Mouse (Mus musculus): ENCODE data around the gene Trpv3. TPM values are rescaled to one million over a fixed set of nuclear protein-coding genes. Genes with fewer than 3 reads are reported as not detected.

Gene Trpv3
- total RNA-seq (2014; rRNA removed) (0.29 and 0.31 TPM in 2 replicates), polyA plus RNA-seq (2015; fragmentation: Nextera tagmentation; extraction: Ambion mirVana) (0.05 and 0.13 TPM in 2 replicates)

DNA sequence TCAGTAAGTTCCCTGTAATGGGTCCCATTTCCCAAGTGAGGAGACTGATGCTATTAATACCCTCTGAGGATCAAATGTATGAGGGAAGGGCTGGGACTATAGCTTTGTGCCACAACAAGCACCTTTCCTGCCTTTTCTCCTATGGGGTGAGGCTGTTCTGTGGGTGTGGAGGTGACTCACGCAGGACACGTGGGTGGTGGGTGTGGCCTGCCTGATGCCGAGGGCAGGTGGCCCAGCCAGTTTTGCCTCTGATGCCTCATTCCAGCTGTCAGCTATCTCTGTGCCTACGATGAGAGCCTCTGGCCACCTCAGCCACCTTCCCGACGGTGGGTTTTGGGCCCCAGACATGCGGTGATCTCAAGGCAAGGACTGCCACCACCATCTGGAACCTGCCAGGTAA, at the start of gene Trpv3:
TSS of gene Trpv3 (plus strand) at position 122 of the 400 bp plus-strand sequence.
- no peak within 1 kb of the TSS for H3K4me3 ChIP-seq (ENCODE audit: low read depth, low read length)
- no peaks in the 10 kb centered on the region for H3K27me3 ChIP-seq (ENCODE audit: insufficient read depth, low read length)
- H3K9me3 ChIP-seq (ENCODE audit: low read length): no peaks in the 10 kb centered on the region
- ATAC-seq (no peak), DNase-seq (no peak)
- H3K4me2 ChIP-seq (ENCODE audit: low read depth): no peak within 1 kb of the TSS
- TF ChIP-seq CTCF (IDR thresholded peaks at IDR 0.05; ENCODE audit: low read depth): no peak
- no peak within 1 kb of the TSS for H3K9ac ChIP-seq
- no peaks in the 10 kb centered on the region for H3K4me1 ChIP-seq (ENCODE audit: insufficient read depth)
- no peaks in the 10 kb centered on the region for H3K36me3 ChIP-seq (ENCODE audit: insufficient read depth)
- H3K27ac ChIP-seq (ENCODE audit: low read depth, low read length): no peak within 1 kb of the TSS
- WGBS: 94% methylated on average over 7 of the region's 7 CpGs

DNA sequence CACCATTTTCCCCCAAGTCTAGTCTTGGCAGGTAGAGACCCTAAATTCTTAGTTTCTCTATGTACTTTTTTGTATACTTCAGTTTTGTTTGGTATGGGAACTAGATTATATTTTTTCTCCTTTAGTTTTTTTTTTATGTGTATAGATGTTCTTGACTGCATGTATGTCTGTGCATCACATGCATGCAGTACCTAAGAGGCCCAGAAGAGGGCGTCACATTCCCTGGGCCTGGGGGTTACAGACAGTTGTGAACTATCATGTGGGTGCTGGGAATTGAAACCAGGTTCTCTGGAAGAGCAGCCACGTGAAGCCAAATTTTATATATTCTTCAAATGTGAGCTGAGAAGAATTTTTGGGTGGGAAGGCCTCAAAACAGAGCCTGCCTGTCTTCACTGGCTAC, 47.5 kb upstream of the Trpv3 start:
- ATAC-seq: no peak
- Histone ChIP-seq H3K9me3 (ENCODE audit: low read length) (no peaks in the 10 kb centered on the region), H3K36me3 (ENCODE audit: insufficient read depth) (no peaks in the 10 kb centered on the region), H3K4me1 (ENCODE audit: insufficient read depth) (no peaks in the 10 kb centered on the region), H3K27me3 (ENCODE audit: insufficient read depth, low read length) (no peaks in the 10 kb centered on the region), H3K4me2 (ENCODE audit: low read depth) (no peak overlapping the region), H3K27ac (ENCODE audit: low read depth, low read length) (no peak overlapping the region), H3K9ac (no peak overlapping the region), H3K4me3 (ENCODE audit: low read depth, low read length) (no peak overlapping the region)
- no peak for TF ChIP-seq CTCF (IDR thresholded peaks at IDR 0.05; ENCODE audit: low read depth)
- DNase-seq: no peak
- WGBS: 67% methylated on average over 2 of the region's 2 CpGs

- Histone ChIP-seq H3K4me2 (ENCODE audit: low read depth) (no peak overlapping the region), H3K4me1 (ENCODE audit: insufficient read depth) (no peaks in the 10 kb centered on the region), H3K9ac (no peak overlapping the region), H3K36me3 (ENCODE audit: insufficient read depth) (no peaks in the 10 kb centered on the region), H3K4me3 (ENCODE audit: low read depth, low read length) (no peak overlapping the region), H3K27me3 (ENCODE audit: insufficient read depth, low read length) (no peaks in the 10 kb centered on the region), H3K9me3 (ENCODE audit: low read length) (no peaks in the 10 kb centered on the region), H3K27ac (ENCODE audit: low read depth, low read length) (no peak overlapping the region)
- TF ChIP-seq CTCF (IDR thresholded peaks at IDR 0.05; ENCODE audit: low read depth): no peak
- WGBS: 90% methylated on average over 1 of the region's 1 CpGs
- ATAC-seq (no peak), DNase-seq (no peak)
These were observed 46.5 kb upstream of the Trpv3 start for GRCm38 (mm10) chr11:73220651-73221050.

- no peak overlapping the region for H3K4me3 ChIP-seq (ENCODE audit: low read depth, low read length)
- WGBS: 42% methylated on average over 5 of the region's 5 CpGs
- H3K4me1 ChIP-seq (ENCODE audit: insufficient read depth): no peaks in the 10 kb centered on the region
- no peak for DNase-seq
- H3K36me3 ChIP-seq (ENCODE audit: insufficient read depth): no peaks in the 10 kb centered on the region
- no peak overlapping the region for H3K9ac ChIP-seq
- H3K27me3 ChIP-seq (ENCODE audit: insufficient read depth, low read length): no peaks in the 10 kb centered on the region
- no peaks in the 10 kb centered on the region for H3K9me3 ChIP-seq (ENCODE audit: low read length)
- TF ChIP-seq CTCF (IDR thresholded peaks at IDR 0.05; ENCODE audit: low read depth): no peak
- no peak for ATAC-seq
- H3K27ac ChIP-seq (ENCODE audit: low read depth, low read length): no peak overlapping the region
- no peak overlapping the region for H3K4me2 ChIP-seq (ENCODE audit: low read depth)
These were observed 44.3 kb upstream of the Trpv3 start for GRCm38 (mm10) chr11:73222846-73223245.

GRCm38 (mm10) chr11:73223966-73224365, 43.2 kb upstream of the Trpv3 start:
- no peak overlapping the region for H3K27ac ChIP-seq (ENCODE audit: low read depth, low read length)
- 0 out of 2 replicates have a peak, but pooled peaks have one; percentile 16 for TF ChIP-seq CTCF (IDR thresholded peaks at IDR 0.05; ENCODE audit: low read depth)
- no peaks in the 10 kb centered on the region for H3K9me3 ChIP-seq (ENCODE audit: low read length)
- no peaks in the 10 kb centered on the region for H3K4me1 ChIP-seq (ENCODE audit: insufficient read depth)
- no peaks in the 10 kb centered on the region for H3K36me3 ChIP-seq (ENCODE audit: insufficient read depth)
- no peak overlapping the region for H3K4me3 ChIP-seq (ENCODE audit: low read depth, low read length)
- no peak for DNase-seq
- WGBS: 67% methylated on average over 2 of the region's 2 CpGs
- no peak overlapping the region for H3K9ac ChIP-seq
- H3K4me2 ChIP-seq (ENCODE audit: low read depth): no peak overlapping the region
- no peak for ATAC-seq
- no peaks in the 10 kb centered on the region for H3K27me3 ChIP-seq (ENCODE audit: insufficient read depth, low read length)

- no peak for DNase-seq
- ATAC-seq: no peak
- TF ChIP-seq CTCF (IDR thresholded peaks at IDR 0.05; ENCODE audit: low read depth): no peak
- H3K27ac ChIP-seq (ENCODE audit: low read depth, low read length): no peak overlapping the region
- no peak overlapping the region for H3K4me3 ChIP-seq (ENCODE audit: low read depth, low read length)
- no peaks in the 10 kb centered on the region for H3K36me3 ChIP-seq (ENCODE audit: insufficient read depth)
- H3K27me3 ChIP-seq (ENCODE audit: insufficient read depth, low read length): no peaks in the 10 kb centered on the region
- no peak overlapping the region for H3K9ac ChIP-seq
- no peak overlapping the region for H3K4me2 ChIP-seq (ENCODE audit: low read depth)
- H3K9me3 ChIP-seq (ENCODE audit: low read length): no peaks in the 10 kb centered on the region
- no peaks in the 10 kb centered on the region for H3K4me1 ChIP-seq (ENCODE audit: insufficient read depth)
- WGBS: 90% methylated on average over 6 of the region's 6 CpGs
These were observed 41.3 kb upstream of the Trpv3 start for GRCm38 (mm10) chr11:73225856-73226255.

- no peaks in the 10 kb centered on the region for H3K36me3 ChIP-seq (ENCODE audit: insufficient read depth)
- ATAC-seq (no peak), DNase-seq (no peak)
- no peak overlapping the region for H3K27ac ChIP-seq (ENCODE audit: low read depth, low read length)
- TF ChIP-seq CTCF (IDR thresholded peaks at IDR 0.05; ENCODE audit: low read depth): no peak
- no peaks in the 10 kb centered on the region for H3K4me1 ChIP-seq (ENCODE audit: insufficient read depth)
- no peaks in the 10 kb centered on the region for H3K27me3 ChIP-seq (ENCODE audit: insufficient read depth, low read length)
- 82% methylated on average over 5 of the region's 5 CpGs for WGBS
- H3K9me3 ChIP-seq (ENCODE audit: low read length): no peaks in the 10 kb centered on the region
- H3K4me2 ChIP-seq (ENCODE audit: low read depth): no peak overlapping the region
- H3K4me3 ChIP-seq (ENCODE audit: low read depth, low read length): no peak overlapping the region
- no peak overlapping the region for H3K9ac ChIP-seq
These were observed 38.3 kb upstream of the Trpv3 start for GRCm38 (mm10) chr11:73228881-73229280.
